Mouse (Mus musculus) left cerebral cortex, adult 9 months (tissue): Measurements from ENCODE around the gene Sept12.

ENCODE experiments used
- DNase-seq, 2 experiments: peaks; one replicate each; pipeline ENCODE4 v3.0.0; 2022; ENCODE audit warnings: low spot score in 2 of 2

Sept12 gene

GRCm38 (mm10) chr16:4974521-4974920 lies 23.1 kb downstream of the Sept12 start:
- DNase-seq: no peak

GRCm38 (mm10) chr16:4971626-4972025 lies 26.0 kb downstream of the Sept12 start:
- DNase-seq: no peak

- DNase-seq: no peak
These were observed 28.4 kb downstream of the Sept12 start for GRCm38 (mm10) chr16:4969055-4969843.

- DNase-seq: no peak
These were observed 29.2 kb downstream of the Sept12 start for GRCm38 (mm10) chr16:4968426-4968825.

- DNase-seq: no peak
These were observed 32.1 kb downstream of the Sept12 start for GRCm38 (mm10) chr16:4965392-4966129.

GRCm38 (mm10) chr16:4964731-4965391 lies 32.8 kb downstream of the Sept12 start:
- no peak for DNase-seq

GRCm38 (mm10) chr16:4963797-4964709 lies 33.6 kb downstream of the Sept12 start, which contains the start of gene Anks3:
TSS of gene Anks3 (minus strand) at chr16:4964205.
- peak; percentile 98 to 100 for DNase-seq

GRCm38 (mm10) chr16:4963346-4963745 lies 34.3 kb downstream of the Sept12 start:
- no peak for DNase-seq

GRCm38 (mm10) chr16:4960260-4960659 lies 37.4 kb downstream of the Sept12 start:
- no peak for DNase-seq

GRCm38 (mm10) chr16:4957446-4957845 lies 40.2 kb downstream of the Sept12 start:
- no peak for DNase-seq

- no peak for DNase-seq
These were observed 41.0 kb downstream of the Sept12 start for GRCm38 (mm10) chr16:4956609-4957008.

GRCm38 (mm10) chr16:4947378-4947777 lies 50.3 kb downstream of the Sept12 start:
- DNase-seq: no peak

- no peak for DNase-seq
These were observed 51.5 kb downstream of the Sept12 start for GRCm38 (mm10) chr16:4946155-4946554.

GRCm38 (mm10) chr16:4945415-4945814 lies 52.2 kb downstream of the Sept12 start:
- DNase-seq: no peak

GRCm38 (mm10) chr16:4943431-4943830 lies 54.2 kb downstream of the Sept12 start:
- no peak for DNase-seq

GRCm38 (mm10) chr16:4942868-4943267 lies 54.8 kb downstream of the Sept12 start:
- DNase-seq: no peak

- no peak for DNase-seq
These were observed 56.6 kb downstream of the Sept12 start for GRCm38 (mm10) chr16:4941016-4941415.

- DNase-seq: no peak
These were observed 57.3 kb downstream of the Sept12 start for GRCm38 (mm10) chr16:4940311-4940850.

- DNase-seq: peak in 1 of 2 experiments; percentile 52
These were observed 58.2 kb downstream of the Sept12 start for GRCm38 (mm10) chr16:4939412-4939811.

GRCm38 (mm10) chr16:4938989-4939388 lies 58.7 kb downstream of the Sept12 start:
- peak; percentile 90 to 96 for DNase-seq

- no peak for DNase-seq
These were observed 59.2 kb downstream of the Sept12 start, which contains the start of gene Nudt16l1 for GRCm38 (mm10) chr16:4938461-4938860. TSS of gene Nudt16l1 (plus strand) at chr16:4938761.
